Mouse (Mus musculus) intestine, postnatal 0 days (tissue): ENCODE data around the gene Bco1. TPM values are rescaled to one million over a fixed set of nuclear protein-coding genes. Genes with fewer than 3 reads are reported as not detected.

Source experiments
- ATAC-seq: fragments of 200-750 bp; cut with Nextera tagmentation; 2 replicates; pipeline ENCODE4 v1.8.0; 2017; ENCODE audit warnings: mild to moderate bottlenecking, moderate TSS enrichment, moderate library complexity
- H3K27ac ChIP-seq: fragments of 300-500 bp; sonication (generic); 2 replicates; pipeline ENCODE4 v1.5.1; 2014; ENCODE audit warnings: mild to moderate bottlenecking, low read depth, low read length, moderate library complexity
- H3K27me3 ChIP-seq: fragments of 300-500 bp; sonication (generic); replicated peaks from 2 replicates; pipeline ENCODE4 v1.6.1; 2014; ENCODE audit warnings: low read length, mixed read lengths; ENCODE audit not compliant: control insufficient read depth, insufficient read depth
- H3K36me3 ChIP-seq: fragments of 300-500 bp; sonication (generic); 2 replicates; pipeline ENCODE4 v1.6.1; 2014; ENCODE audit warnings: mild to moderate bottlenecking, moderate library complexity; ENCODE audit not compliant: control insufficient read depth, insufficient read depth
- H3K4me1 ChIP-seq: fragments of 300-500 bp; sonication (generic); replicated peaks from 2 replicates; pipeline ENCODE4 v1.6.1; 2014; ENCODE audit warnings: antibody characterized with exemption, low read length, mixed read lengths; ENCODE audit not compliant: control insufficient read depth, insufficient read depth
- H3K4me2 ChIP-seq: fragments of 300-500 bp; sonication (generic); replicated peaks from 2 replicates; pipeline ENCODE4 v1.6.1; 2014; ENCODE audit warnings: low read depth, mild to moderate bottlenecking, moderate library complexity
- H3K4me3 ChIP-seq: fragments of 300-500 bp; sonication (generic); 2 replicates; pipeline ENCODE4 v1.5.1; 2014; ENCODE audit warnings: low read depth, low read length
- H3K9ac ChIP-seq: fragments of 300-500 bp; sonication (generic); 2 replicates; pipeline ENCODE4 v1.6.1; 2014; ENCODE audit warnings: mild to moderate bottlenecking, low read depth, low read length
- H3K9me3 ChIP-seq: fragments of 300-500 bp; sonication (generic); 2 replicates; pipeline ENCODE4 v1.6.1; 2016; ENCODE audit warnings: mixed run types; ENCODE audit not compliant: control insufficient read depth
- CTCF ChIP-seq: sonication (generic); IDR thresholded peaks from 2 replicates; pipeline ENCODE4 v1.5.1; 2016; ENCODE audit warnings: low read depth, mild to moderate bottlenecking, control low read depth, antibody characterized with exemption, moderate library complexity
- WGBS: fragments of 180-500 bp; shearing (Covaris S2); extraction: QIAGEN DNeasy Blood & Tissue Kit; methylation state at CpG from one replicate; pipeline ENCODE4 v1.1.7; 2014; 5-methylcytosine and 5-hydroxymethylcytosine counted together
- polyA plus RNA-seq: library from polyadenylated mRNA; unstranded; fragments of >200 nt; fragmentation: Nextera tagmentation; extraction: Ambion mirVana; gene quantifications from 2 replicates; pipeline ENCODE4 v1.2.1, GENCODE M21; 2015

The Bco1 gene
- polyA plus RNA-seq, 1 experiment from 2014 or later: 0.55 TPM

- H3K27ac ChIP-seq: no peak overlapping the region
- no peak overlapping the region for H3K9ac ChIP-seq
- no peak overlapping the region for H3K4me2 ChIP-seq
- H3K4me3 ChIP-seq: no peak overlapping the region
- 72% methylated on average over 6 of the region's 6 CpGs for WGBS
- H3K9me3 ChIP-seq: no peaks in the 10 kb centered on the region
- ATAC-seq: no peak
- no peak for TF ChIP-seq CTCF
- H3K36me3 ChIP-seq: peaks cover 17% of the 10 kb centered on the region; the same call in 1 of the 2 replicates
- no peaks in the 10 kb centered on the region for H3K4me1 ChIP-seq
- H3K27me3 ChIP-seq: no peaks in the 10 kb centered on the region
Measured at GRCm38 (mm10) chr8:117178676-117179075, 83.0 kb downstream of the Bco1 start.

GRCm38 (mm10) chr8:117182746-117183145 is 87.1 kb downstream of the Bco1 start:
- no peak overlapping the region for H3K4me2 ChIP-seq
- H3K9ac ChIP-seq: no peak overlapping the region
- H3K4me3 ChIP-seq: no peak overlapping the region
- ATAC-seq: no peak
- H3K36me3 ChIP-seq: peaks cover 38% of the 10 kb centered on the region
- H3K4me1 ChIP-seq: no peaks in the 10 kb centered on the region
- no peak overlapping the region for H3K27ac ChIP-seq
- no peaks in the 10 kb centered on the region for H3K9me3 ChIP-seq
- H3K27me3 ChIP-seq: no peaks in the 10 kb centered on the region
- TF ChIP-seq CTCF: peak; percentile 46
- 98% methylated on average over 4 of the region's 4 CpGs for WGBS

Other genes starting within 250 kb of the Bco1 start
- 50.7 and 58.0 TPM in 2 replicates for gene Cmc2, start 174.4 kb upstream of the Bco1 start, polyA plus RNA-seq
- 4.7 and 5.7 TPM in 2 replicates for gene Cenpn, start 174.1 kb upstream of the Bco1 start, polyA plus RNA-seq
- gene Atmin, start 152.5 kb upstream of the Bco1 start, polyA plus RNA-seq: 5.5 and 6.2 TPM in 2 replicates
- gene 1700030J22Rik, start 116.9 kb upstream of the Bco1 start, polyA plus RNA-seq: 0.34 and 0.46 TPM in 2 replicates
- gene Gcsh, start 102.3 kb upstream of the Bco1 start, polyA plus RNA-seq: 91.8 and 93.7 TPM in 2 replicates
- gene Pkd1l2, start 13.4 kb upstream of the Bco1 start, polyA plus RNA-seq: 0.12 and 0.33 TPM in 2 replicates
- 1.1 and 1.4 TPM in 2 replicates for gene Gan, start 62.3 kb downstream of the Bco1 start, polyA plus RNA-seq
- gene Cmip, start 161.2 kb downstream of the Bco1 start, polyA plus RNA-seq: 47.1 and 48.9 TPM in 2 replicates